Mouse (Mus musculus) splenic B cell, adult 2 months (primary cell): ENCODE data around the gene Krt79.

Source experiments
- DNase-seq: peaks from one replicate; pipeline ENCODE4 v3.0.0-alpha.2; 2011; ENCODE audit warnings: low read depth, low spot score
- H3K27me3 ChIP-seq: 2 replicates; pipeline ENCODE4 v1.6.1; 2012; ENCODE audit warnings: mild to moderate bottlenecking, low read length, moderate library complexity, mixed read lengths; ENCODE audit not compliant: control insufficient read depth, poor library complexity, insufficient read depth, severe bottlenecking
- H3K36me3 ChIP-seq: 2 replicates; pipeline ENCODE4 v1.6.1; 2012; ENCODE audit warnings: mild to moderate bottlenecking, low read length, moderate library complexity, mixed read lengths; ENCODE audit not compliant: control insufficient read depth, poor library complexity, insufficient read depth, severe bottlenecking

Gene Krt79

DNA sequence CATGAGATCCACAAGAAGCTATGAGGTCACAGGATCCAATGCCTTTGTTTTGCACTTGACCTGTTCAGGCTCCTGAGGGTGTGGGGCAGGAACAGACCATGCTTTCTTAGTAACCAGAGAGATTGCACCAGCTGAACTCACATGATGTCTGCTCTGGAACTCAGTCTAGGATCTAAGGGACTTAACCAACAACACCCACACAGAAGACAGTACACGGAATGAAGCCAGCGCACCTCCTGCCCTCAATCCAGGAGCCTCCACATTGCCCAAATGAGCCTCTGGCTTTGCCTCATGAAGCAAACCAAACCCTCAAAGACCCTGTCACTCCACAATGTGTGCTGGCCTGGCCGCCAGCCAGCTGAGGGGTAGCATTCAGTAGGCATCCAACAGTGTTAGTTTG lies 18.8 kb upstream of the Krt79 start:
- no peak for DNase-seq

DNA sequence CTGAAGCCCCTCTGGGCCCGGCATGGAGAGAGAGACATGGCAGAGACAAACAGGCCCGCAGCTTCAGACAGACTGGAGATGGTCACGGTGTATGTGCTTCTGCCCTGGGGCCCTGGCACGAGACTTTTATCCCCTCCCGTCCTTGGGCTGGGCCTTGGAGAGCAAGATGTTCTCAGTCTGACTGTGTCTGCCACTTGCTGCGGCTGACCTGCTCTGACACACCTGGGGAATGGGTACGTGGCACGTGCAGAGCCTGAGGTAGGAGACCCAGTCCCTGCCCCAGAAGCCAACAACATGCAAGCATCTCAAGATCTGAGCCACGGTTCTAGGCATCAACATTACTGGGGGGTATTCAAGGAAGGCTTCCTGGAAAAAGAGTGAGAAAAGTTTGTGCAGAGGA lies 14.1 kb upstream of the Krt79 start, which contains the start of gene Krt78:
Krt78 (minus strand) TSS at position 101 of the 400 bp plus-strand sequence.
- H3K27me3 ChIP-seq = no peaks in the 10 kb centered on the region
- H3K36me3 ChIP-seq = no peaks in the 10 kb centered on the region
- DNase-seq = no peak

More for the DNA sequence above, 18.8 kb upstream of the Krt79 start:
- H3K36me3 ChIP-seq = no peaks in the 10 kb centered on the region
- no peaks in the 10 kb centered on the region for H3K27me3 ChIP-seq

DNA sequence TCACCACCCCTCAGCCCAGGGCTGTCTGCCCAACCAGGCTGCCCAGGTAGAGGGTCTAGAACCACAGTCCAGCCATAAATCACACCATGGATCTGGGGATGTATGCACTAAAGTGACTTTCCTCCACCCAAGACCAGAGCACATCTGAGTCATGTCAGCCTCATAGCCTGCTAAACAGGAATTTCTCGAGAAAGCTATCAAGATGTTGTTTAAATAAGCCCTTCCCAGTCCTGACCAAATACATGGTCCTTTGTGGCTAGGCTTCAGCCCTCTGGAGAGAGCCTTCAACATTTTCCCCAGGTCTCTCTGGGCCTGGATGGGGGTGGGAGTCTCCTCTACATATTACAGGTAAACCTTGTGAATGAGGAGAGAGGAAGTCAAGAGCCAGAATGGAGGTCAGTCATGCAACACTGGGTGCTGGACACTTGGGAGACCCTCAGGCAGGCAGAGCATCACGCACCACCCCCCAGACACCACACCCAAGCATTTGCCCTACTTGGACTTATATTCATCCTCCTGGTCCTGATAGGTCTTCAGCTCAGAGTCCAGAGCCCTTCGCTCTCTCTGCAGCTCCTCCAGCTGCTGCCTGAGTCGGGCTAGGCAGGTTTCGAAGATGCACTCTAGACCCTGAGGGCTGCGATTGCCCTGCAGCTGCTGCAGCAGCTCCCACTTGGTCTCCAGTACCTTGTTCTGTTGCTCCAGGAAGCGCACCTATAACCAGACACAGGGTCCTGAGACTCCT lies 12.8 kb upstream of the Krt79 start:
- DNase-seq = no peak
- no peaks in the 10 kb centered on the region for H3K36me3 ChIP-seq
- H3K27me3 ChIP-seq = no peaks in the 10 kb centered on the region

DNA sequence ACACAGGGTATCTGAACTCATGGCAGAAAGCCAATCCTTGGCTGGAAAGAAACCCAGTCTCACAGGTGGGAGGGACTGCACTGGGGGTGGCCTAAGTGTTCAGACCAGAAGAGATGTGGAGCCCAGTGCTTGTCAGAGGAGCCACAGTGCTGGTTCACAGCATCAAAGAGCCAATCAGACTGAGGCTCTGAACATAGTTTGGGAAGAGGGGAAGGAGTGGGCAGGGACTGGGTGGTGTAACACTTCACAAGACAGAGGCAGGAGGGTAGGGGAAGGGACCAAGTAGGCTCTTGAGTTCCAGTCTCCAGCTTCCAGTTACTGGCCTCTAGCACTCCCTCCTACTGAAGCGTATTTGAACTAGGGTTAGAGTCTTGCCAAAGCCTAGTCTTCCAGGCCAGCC lies 5.3 kb upstream of the Krt79 start:
- H3K27me3 ChIP-seq = no peaks in the 10 kb centered on the region
- DNase-seq = no peak
- H3K36me3 ChIP-seq = no peaks in the 10 kb centered on the region

DNA sequence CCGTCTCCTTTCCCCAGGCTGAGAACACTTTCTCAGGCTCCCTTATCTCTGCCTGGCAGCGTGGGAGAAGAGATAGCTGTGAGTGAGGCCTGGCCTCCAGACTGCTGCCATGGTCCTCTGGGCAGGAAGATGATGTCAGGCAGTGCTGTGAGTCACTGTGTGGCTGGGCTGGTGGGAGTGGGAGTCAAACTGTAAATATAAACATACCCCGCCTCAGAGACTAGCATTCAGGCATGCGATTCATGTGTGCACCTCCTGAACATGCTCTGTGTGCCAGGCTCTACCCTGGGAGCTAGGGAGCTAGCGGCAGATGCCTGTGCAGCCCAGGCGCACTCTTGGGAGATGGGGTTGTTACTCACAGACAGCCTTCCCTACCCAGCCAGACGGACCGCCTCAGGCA lies 1.8 kb upstream of the Krt79 start:
- H3K27me3 ChIP-seq = no peaks in the 10 kb centered on the region
- no peak for DNase-seq
- H3K36me3 ChIP-seq = no peaks in the 10 kb centered on the region

DNA sequence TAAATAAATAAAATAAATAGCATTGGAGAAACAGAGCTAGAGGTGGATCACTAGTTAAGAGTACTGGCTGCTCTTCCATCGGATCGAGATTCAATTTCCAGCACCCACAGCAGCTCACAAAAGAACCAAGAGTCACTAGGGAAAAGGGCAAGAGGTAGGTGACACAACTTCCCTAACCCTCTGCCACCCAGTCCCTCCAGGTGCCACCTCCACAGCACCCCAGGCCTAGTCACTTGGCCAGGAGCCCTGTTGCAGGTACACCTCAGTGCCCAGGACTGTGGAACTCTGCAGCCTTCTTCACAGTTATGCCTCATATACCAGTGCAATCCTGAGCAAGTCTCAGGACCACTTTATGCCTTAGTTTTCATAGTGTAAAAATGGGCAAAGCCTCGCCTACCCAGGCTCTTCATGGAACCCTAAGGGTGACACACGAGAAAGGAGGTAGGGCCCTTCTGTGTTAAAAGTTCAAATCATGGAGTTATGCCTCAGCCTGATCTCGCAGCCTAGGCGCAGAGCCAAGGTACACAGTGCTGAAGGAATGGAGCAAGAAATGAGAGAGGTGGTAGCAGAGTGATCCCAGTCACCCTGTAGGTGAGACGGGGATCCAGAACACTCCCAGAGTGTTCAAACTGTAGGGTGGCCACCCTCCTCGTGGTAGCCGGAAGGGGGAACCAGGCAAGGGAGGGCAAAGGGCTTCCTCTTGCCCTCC lies 1.4 kb downstream of the Krt79 start:
- H3K27me3 ChIP-seq = no peaks in the 10 kb centered on the region
- no peaks in the 10 kb centered on the region for H3K36me3 ChIP-seq
- no peak for DNase-seq

DNA sequence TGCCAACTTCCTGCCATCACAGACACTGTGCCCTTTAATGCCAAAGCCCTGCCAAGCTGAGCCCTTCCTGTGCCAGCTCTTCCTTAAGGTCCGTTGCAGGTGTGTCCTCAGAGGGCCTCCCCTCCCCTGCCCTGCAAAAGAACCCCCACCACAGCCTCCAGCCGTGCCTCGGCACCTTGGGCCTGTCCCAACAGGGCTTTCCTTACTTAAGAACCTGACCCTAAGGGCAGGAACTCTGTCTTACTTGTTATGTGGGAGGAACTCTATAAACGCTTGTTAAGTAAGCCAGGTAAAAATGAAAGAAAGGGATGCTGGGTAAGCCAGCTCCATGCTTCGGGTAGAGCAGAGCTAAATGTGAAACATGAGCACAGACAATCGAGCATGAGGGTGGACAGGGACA lies 7.1 kb downstream of the Krt79 start:
- DNase-seq = no peak
- H3K36me3 ChIP-seq = no peaks in the 10 kb centered on the region
- no peaks in the 10 kb centered on the region for H3K27me3 ChIP-seq

DNA sequence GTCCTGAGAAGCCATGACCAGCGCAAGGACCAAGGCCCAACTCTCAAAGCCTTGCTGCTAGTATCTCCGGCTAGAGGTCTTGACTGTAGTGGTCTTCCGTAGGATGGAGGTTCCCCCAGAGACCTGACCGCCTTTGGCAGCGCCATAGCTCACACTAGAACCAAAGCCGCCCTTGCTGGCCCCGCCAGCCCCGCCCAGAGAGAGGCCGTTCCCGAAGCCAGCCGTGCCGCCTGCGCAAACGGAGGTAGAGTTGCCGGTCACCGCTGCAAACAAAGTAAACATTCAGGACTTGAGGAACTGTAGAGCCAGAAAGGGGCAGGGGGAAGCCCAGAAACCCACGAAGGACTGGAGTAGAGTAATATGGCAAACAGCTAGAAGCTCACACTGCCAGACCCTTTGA lies 10.5 kb downstream of the Krt79 start:
- Histone ChIP-seq H3K36me3 (no peaks in the 10 kb centered on the region), H3K27me3 (no peaks in the 10 kb centered on the region)
- DNase-seq = no peak

DNA sequence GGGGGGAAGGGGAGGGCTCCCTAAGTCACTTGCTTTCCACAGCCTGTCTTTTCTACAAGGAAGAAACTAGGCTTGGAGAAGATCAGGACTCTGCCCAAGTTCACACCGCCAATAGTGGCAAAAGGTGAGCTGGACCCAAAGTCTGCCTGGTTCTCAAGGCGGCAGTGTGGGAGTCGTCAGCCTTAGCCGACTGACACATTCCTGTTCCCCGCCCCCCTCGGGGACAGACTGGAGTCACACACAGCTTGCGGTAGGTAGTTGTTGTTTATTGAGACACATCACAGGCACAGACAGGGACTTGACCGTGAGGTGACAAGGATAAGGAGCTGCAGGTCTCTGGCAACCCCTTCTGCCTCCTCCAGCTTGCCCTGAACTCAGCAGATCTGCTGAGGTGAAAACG lies 11.0 kb downstream of the Krt79 start:
- no peaks in the 10 kb centered on the region for H3K36me3 ChIP-seq
- DNase-seq = no peak
- H3K27me3 ChIP-seq = no peaks in the 10 kb centered on the region

DNA sequence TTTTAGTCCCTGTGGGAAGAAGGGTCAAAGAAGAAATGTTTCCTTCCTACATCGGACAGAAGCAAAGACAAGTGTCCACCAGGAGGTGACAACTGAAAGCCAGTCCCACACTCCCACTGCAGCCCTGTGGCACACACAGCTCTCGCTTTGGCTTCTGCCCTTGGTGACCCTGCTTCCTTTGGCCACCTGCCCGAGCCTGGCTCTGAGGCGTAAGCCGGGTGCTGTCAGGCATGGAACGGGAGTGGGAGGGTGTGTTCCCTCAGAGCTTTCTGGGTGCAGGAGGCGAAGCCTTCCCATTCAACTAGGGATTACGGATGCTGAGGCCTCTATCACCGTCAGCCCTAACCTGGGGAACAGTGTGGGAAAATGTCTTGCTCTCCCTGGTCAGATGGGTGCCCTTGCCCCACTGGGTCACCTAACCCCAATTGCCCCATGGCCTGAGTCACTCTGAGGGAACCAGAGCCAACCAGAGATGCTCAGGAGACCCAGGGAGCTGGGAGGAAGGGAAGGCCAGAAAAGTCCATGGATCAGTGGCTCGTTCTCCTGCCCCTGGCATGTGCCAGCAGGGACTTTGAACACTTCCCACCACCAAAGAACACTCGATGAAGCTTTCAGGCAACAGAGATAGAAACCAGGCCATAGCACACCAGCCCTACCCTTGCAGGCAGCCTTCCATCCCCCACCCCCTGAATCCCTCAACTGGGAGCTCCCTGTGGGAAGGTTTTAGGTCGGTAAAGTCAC lies 12.6 kb downstream of the Krt79 start:
- H3K36me3 ChIP-seq = no peaks in the 10 kb centered on the region
- no peaks in the 10 kb centered on the region for H3K27me3 ChIP-seq
- no peak for DNase-seq

DNA sequence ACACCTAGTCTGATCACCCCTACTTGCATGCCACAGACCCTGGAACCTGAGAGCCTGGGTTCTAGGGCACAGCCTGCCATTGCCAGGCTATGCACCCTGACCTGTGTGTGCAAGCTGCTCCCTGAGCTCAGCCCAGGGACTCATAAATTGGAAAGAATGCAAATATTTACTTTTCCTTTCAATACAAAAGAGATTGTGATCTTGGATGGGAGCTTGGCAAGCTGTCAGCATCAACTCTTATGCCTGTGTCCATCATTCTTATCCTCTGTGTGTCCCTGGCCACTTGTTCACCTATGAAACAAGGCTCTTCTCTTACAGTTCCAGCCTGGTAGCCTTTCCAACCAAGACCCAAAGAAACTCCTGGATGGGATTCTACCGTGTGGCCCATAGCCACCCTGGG lies 15.1 kb downstream of the Krt79 start:
- no peaks in the 10 kb centered on the region for H3K36me3 ChIP-seq
- H3K27me3 ChIP-seq = no peaks in the 10 kb centered on the region
- DNase-seq = no peak

DNA sequence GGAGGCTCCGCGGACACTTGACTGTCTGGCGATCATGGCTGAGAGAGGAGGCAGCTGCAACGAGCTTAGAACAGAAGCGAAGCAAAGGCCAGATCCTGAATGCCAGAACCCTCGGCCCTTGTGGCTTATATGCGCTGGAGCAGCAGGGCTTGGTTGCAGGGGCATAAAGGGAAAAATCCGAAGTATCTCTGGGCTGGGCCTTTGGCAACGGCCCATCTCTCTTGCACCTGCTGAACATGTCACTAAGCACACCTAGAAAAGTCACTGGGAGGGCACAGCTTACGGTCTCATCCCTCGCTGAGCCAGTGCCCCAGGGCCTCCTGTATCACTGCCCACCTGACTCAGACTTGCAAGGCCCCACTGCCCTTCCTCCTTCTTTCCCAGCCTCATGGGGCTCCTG lies 15.5 kb downstream of the Krt79 start, which contains the start of gene Krt4:
Krt4 (minus strand) TSS at position 101 of the 400 bp plus-strand sequence.
- H3K27me3 ChIP-seq = no peaks in the 10 kb centered on the region
- DNase-seq = no peak
- H3K36me3 ChIP-seq = no peaks in the 10 kb centered on the region

DNA sequence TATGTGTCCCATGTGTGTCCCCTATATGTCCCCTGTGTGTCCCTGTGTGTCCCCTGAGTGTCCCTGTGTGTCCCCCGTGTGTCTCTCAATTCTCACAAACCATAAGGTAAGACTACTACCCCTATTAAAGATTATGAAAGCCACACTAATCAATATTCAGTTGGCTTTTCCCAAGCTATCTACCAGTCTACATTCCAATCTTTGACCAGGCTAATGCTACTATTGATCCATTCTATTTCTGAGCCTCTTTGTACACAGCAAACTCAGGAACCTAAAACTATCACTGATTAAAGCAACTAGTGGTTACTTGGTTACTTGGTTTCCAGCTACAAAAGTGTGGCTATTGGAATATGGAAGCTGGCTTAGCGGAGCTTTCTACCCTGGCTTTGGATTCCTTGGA lies 17.8 kb downstream of the Krt79 start:
- no peaks in the 10 kb centered on the region for H3K27me3 ChIP-seq
- DNase-seq = no peak
- no peaks in the 10 kb centered on the region for H3K36me3 ChIP-seq

DNA sequence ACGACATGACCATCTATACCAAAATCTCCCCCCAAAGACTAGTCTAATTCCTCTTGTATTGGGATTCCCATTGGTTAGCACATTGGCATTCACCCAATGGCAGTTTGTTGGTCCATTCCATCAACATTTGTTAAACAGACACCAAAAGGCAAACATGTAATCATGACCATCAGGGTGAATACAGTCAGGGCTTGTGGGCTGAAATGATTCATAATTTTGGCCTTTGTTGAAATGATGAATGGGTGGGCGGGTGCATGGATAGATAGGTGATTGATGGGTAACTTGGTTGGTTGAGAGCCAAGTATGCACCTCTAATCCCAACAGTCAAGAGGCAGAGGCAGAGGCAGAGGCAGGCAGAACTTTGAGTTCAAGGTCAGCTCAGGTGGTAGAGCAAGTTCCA lies 24.1 kb downstream of the Krt79 start:
- no peaks in the 10 kb centered on the region for H3K36me3 ChIP-seq
- DNase-seq = no peak

DNA sequence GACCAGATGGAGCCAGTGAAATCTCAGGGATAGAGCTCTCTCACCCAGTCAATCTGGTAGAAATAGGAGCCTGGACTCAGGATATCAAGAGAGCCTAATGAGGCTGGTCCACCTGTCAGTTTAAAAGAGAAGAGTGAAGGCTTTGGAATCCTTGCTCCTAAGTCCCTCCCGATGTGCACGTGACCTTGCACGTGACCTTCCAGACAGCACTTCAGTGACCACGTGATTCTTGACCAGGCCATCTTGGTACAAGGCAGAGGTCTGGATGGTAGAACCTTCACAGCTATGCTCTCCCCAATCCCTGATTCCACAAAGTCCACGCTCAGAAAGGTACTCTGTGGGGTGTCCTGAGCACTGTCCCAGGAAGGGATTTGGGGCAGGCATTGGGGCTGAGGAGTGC lies 35.3 kb downstream of the Krt79 start:
- no peaks in the 10 kb centered on the region for H3K36me3 ChIP-seq
- no peak for DNase-seq
- H3K27me3 ChIP-seq = no peaks in the 10 kb centered on the region

More for the DNA sequence above, 24.1 kb downstream of the Krt79 start:
- no peaks in the 10 kb centered on the region for H3K27me3 ChIP-seq
